Mouse (Mus musculus): ENCODE results near the gene Abcc4.

GRCm38 (mm10) chr14:118598757-118599156 is 107.3 kb downstream of the Abcc4 start:
- no peak for TF ChIP-seq POLR2A (IDR thresholded peaks at IDR 0.05; ENCODE audit: borderline replicate concordance, insufficient read depth, low read length)
- no peak for TF ChIP-seq CTCF (IDR thresholded peaks at IDR 0.05; ENCODE audit: borderline replicate concordance, insufficient read depth, low read depth, low read length)

Measured in cerebellum, adult 2 months (tissue).